7 mouse cellular contexts compared by ENCODE assay signal in genomic region chr1:51267125-51267524, GRCm38 (mm10). TPM values are rescaled to one million over a fixed set of nuclear protein-coding genes. Genes with fewer than 3 reads are reported as not detected.
A peak's percentile ranks its signal among the peaks of the same experiment; 100 is the strongest.
DNase-seq lines count a peak whose midpoint lies in the region; ATAC-seq and TF ChIP-seq lines count a peak whose summit lies in the region.

No protein-coding gene starts in this region.

- no peak for DNase-seq in liver, adult 2 months (ENCODE audit: extremely low read depth, low read depth, low spot score)
- no peak for DNase-seq in liver, postnatal 0 days
- no peak for DNase-seq in embryonic facial prominence, embryonic 11.5 days (ENCODE audit: low spot score)
- peak; percentile 50 to 58 for DNase-seq in left cerebral cortex, postnatal 36 days (ENCODE audit: low spot score in 2 of 2)
- DNase-seq in kidney, postnatal 25 days = no peak

- intact Hi-C loops in left cerebral cortex, postnatal 36 days (cut with DNase I) = no loop called here

- H3K9ac ChIP-seq in liver, adult 2 months (ENCODE audit: low read depth, low read length) = no peak overlapping the region
- H3K9ac ChIP-seq in liver, postnatal 0 days (replicated peaks) = no peak overlapping the region
- no peak overlapping the region for H3K9ac ChIP-seq in embryonic facial prominence, embryonic 11.5 days (replicated peaks; ENCODE audit: low read length)
- H3K9ac ChIP-seq in heart, embryonic 11.5 days (ENCODE audit: low read depth, low read length) = no peak overlapping the region

- no peaks in the 10 kb centered on the region for H3K27me3 ChIP-seq in liver, adult 2 months (ENCODE audit: control insufficient read depth, insufficient read depth, low read length)
- H3K27me3 ChIP-seq in liver, postnatal 0 days (ENCODE audit: insufficient read depth, low read length) = no peaks in the 10 kb centered on the region
- no peaks in the 10 kb centered on the region for H3K27me3 ChIP-seq in embryonic facial prominence, embryonic 11.5 days (ENCODE audit: control insufficient read depth, insufficient read depth, low read length)
- H3K27me3 ChIP-seq in heart, embryonic 11.5 days (ENCODE audit: control insufficient read depth, insufficient read depth, low read length) = no peaks in the 10 kb centered on the region

- ATAC-seq in liver, postnatal 0 days = no peak
- ATAC-seq in embryonic facial prominence, embryonic 11.5 days (replicated peaks; ENCODE audit: insufficient number of reproducible peaks, low FRiP score, low TSS enrichment, low read depth) = 0 out of 2 replicates have a peak, but pooled peaks have one; percentile 20
- ATAC-seq in heart, embryonic 11.5 days (replicated peaks; ENCODE audit: insufficient number of reproducible peaks, low FRiP score, low TSS enrichment) = no peak
- no peak for ATAC-seq in erythroid progenitor cell, adult 5-6 weeks (replicated peaks; ENCODE audit: low FRiP score, poor library complexity, severe bottlenecking)

- no peak overlapping the region for H3K4me3 ChIP-seq in liver, adult 2 months (ENCODE audit: insufficient read depth, low read depth, low read length)
- H3K4me3 ChIP-seq in liver, postnatal 0 days (ENCODE audit: low read depth, low read length) = no peak overlapping the region
- H3K4me3 ChIP-seq in embryonic facial prominence, embryonic 11.5 days (ENCODE audit: low read depth, low read length) = no peak overlapping the region
- H3K4me3 ChIP-seq in heart, embryonic 11.5 days (ENCODE audit: low read depth, low read length) = no peak overlapping the region

- no peaks in the 10 kb centered on the region for H3K9me3 ChIP-seq in liver, postnatal 0 days (ENCODE audit: low read length)
- no peaks in the 10 kb centered on the region for H3K9me3 ChIP-seq in embryonic facial prominence, embryonic 11.5 days (replicated peaks; ENCODE audit: control insufficient read depth, low read length)
- no peaks in the 10 kb centered on the region for H3K9me3 ChIP-seq in heart, embryonic 11.5 days (replicated peaks; ENCODE audit: control insufficient read depth, low read length)

- H3K79me2 ChIP-seq in liver, adult 2 months (ENCODE audit: control insufficient read depth, insufficient read depth, low read length) = no peaks in the 10 kb centered on the region

- 75% methylated on average over 5 of the region's 5 CpGs for WGBS in liver, adult 2 months
- 68% methylated on average over 5 of the region's 5 CpGs for WGBS in liver, postnatal 0 days (ENCODE audit: insufficient replicate concordance)
- 47% methylated on average over 5 of the region's 5 CpGs for WGBS in embryonic facial prominence, embryonic 11.5 days
- 11% methylated on average over 5 of the region's 5 CpGs for WGBS in heart, embryonic 11.5 days (ENCODE audit: insufficient replicate concordance)

- no peak for TF ChIP-seq CTCF in liver, adult 2 months (IDR thresholded peaks at IDR 0.05; ENCODE audit: low read depth, low read length)
- no peak for TF ChIP-seq CTCF in liver, postnatal 0 days (IDR thresholded peaks at IDR 0.05; ENCODE audit: low read depth)

- H3K36me3 ChIP-seq in liver, adult 2 months (ENCODE audit: control insufficient read depth, insufficient read depth, low read length) = no peaks in the 10 kb centered on the region
- H3K36me3 ChIP-seq in liver, postnatal 0 days (replicated peaks; ENCODE audit: insufficient read depth, low read length) = no peaks in the 10 kb centered on the region
- no peaks in the 10 kb centered on the region for H3K36me3 ChIP-seq in embryonic facial prominence, embryonic 11.5 days (replicated peaks; ENCODE audit: control insufficient read depth, insufficient read depth, low read depth, low read length)
- no peaks in the 10 kb centered on the region for H3K36me3 ChIP-seq in heart, embryonic 11.5 days (ENCODE audit: control insufficient read depth, insufficient read depth, low read length)

- no peak for TF ChIP-seq POLR2A in liver, adult 2 months (IDR thresholded peaks at IDR 0.05; ENCODE audit: extremely low read depth, insufficient read depth, low read length)

- peaks cover 2% of the 10 kb centered on the region; the same call in 1 of the 2 replicates for H3K4me1 ChIP-seq in liver, adult 2 months (ENCODE audit: control insufficient read depth, insufficient read depth, low read length)
- H3K4me1 ChIP-seq in liver, postnatal 0 days (ENCODE audit: insufficient read depth) = no peaks in the 10 kb centered on the region
- no peaks in the 10 kb centered on the region for H3K4me1 ChIP-seq in embryonic facial prominence, embryonic 11.5 days (ENCODE audit: control insufficient read depth, insufficient read depth, low read length)
- peaks cover 44% of the 10 kb centered on the region for H3K4me1 ChIP-seq in heart, embryonic 11.5 days (ENCODE audit: control insufficient read depth, insufficient read depth, low read length)

- no peak overlapping the region for H3K4me2 ChIP-seq in liver, postnatal 0 days (ENCODE audit: low read depth, low read length)
- H3K4me2 ChIP-seq in embryonic facial prominence, embryonic 11.5 days (ENCODE audit: low read depth, low read length) = no peak overlapping the region
- H3K4me2 ChIP-seq in heart, embryonic 11.5 days = peak overlapping the region; percentile 39

- TF ChIP-seq EP300 in liver, postnatal 0 days (IDR thresholded peaks at IDR 0.05; ENCODE audit: low read depth) = no peak

- H3K27ac ChIP-seq in liver, adult 2 months (replicated peaks; ENCODE audit: insufficient read depth, low read depth, low read length) = peak overlapping the region; percentile 15; the same call in 1 of the 2 replicates
- H3K27ac ChIP-seq in liver, postnatal 0 days (ENCODE audit: low read depth) = no peak overlapping the region
- peak overlapping the region; percentile 20; the same call in 1 of the 2 replicates for H3K27ac ChIP-seq in embryonic facial prominence, embryonic 11.5 days (replicated peaks; ENCODE audit: low read depth, low read length)
- H3K27ac ChIP-seq in heart, embryonic 11.5 days (ENCODE audit: low read depth, low read length) = peak overlapping the region; percentile 79

RNA-seq across cellular contexts. Expression of gene Cavin2, which starts 21.8 kb away (rescaled TPM):
- total RNA-seq in liver, adult 2 months (2014; rRNA removed) = 17.6 and 18.1 TPM in 2 replicates
- polyA plus RNA-seq in liver, adult 2 months (2012; rRNA removed) = 5.9 and 6.4 TPM in 2 replicates
- polyA plus RNA-seq in liver, postnatal 0 days (2015; fragmentation: Nextera tagmentation; extraction: Ambion mirVana) = 24.7 and 28.0 TPM in 2 replicates
- 9.3 and 10.4 TPM in 2 replicates for polyA plus RNA-seq in embryonic facial prominence, embryonic 11.5 days (2014; fragmentation: Nextera tagmentation; extraction: Ambion mirVana)
- 107 and 123 TPM in 2 replicates for polyA plus RNA-seq in heart, embryonic 11.5 days (2014; fragmentation: Nextera tagmentation; extraction: Ambion mirVana)
- total RNA-seq in left cerebral cortex, postnatal 36 days (2021) = 1 to 10 TPM; 8.6 TPM
- 0.36 and 0.84 TPM in 2 replicates for total RNA-seq in erythroid progenitor cell, adult 5-6 weeks (2015; ENCODE audit: low replicate concordance)
- total RNA-seq in erythroid progenitor cell, adult 5-6 weeks (2017; ENCODE audit: low replicate concordance) = 0.61 and 1.2 TPM in 2 replicates

Comparison
In these comparisons a context has a peak if more than half of its experiments do, and no peak if none do; other contexts are left out.
1. DNase-seq: peak in left cerebral cortex, postnatal 36 days (2 of 2); none in liver, adult 2 months (single experiment), liver, postnatal 0 days (single experiment), embryonic facial prominence, embryonic 11.5 days (single experiment) and kidney, postnatal 25 days (0 of 2).